Mouse (Mus musculus): ENCODE measurements around the gene Gdf9.

DNA sequence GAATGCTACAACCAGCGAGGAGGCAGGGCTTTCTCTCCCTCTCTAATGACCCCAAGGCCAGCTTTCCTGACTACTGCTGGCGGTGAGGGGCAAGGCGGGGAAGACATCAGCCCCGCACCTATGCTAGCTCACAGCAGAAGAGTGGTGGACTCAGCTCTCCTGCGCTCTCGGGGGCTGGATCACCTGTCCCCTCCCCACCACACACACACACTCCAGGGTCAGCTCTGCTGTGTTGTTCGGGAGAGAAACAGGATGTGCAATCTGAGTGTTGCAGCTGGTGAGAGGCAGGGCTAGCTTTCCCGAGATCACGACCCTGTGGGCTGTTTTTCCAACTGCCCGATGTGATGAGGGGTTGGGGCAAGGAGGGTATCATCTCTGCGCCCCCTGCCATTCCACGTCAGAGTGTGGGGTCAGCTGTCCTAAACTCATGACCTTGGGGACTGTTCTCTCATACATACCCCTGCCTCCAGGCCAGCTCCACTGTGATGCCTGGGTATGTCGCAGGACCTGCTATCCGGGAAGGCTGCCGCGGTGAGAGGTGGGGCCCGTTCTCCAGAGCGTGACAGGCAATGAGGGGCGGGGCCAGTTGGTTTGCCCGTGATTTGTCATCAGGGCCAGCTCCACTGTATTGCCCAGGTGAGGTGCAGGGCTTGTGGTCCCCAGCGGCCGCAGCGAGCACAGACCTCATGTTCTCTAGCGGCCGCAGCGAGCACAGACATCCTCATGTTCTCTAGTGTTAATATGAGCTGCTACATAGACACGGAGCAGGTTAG lies 56.2 kb downstream of the Gdf9 start:
- TF ChIP-seq CTCF (IDR thresholded peaks at IDR 0.05) (no peak), EP300 (IDR thresholded peaks at IDR 0.05) (no peak)

Data from lung, postnatal 0 days (tissue).